Mouse (Mus musculus) ES-Bruce4 (cell line): ENCODE results near the gene Zfp871.
A peak's percentile ranks its signal among the peaks of the same experiment; 100 is the strongest.

Experiments
- CTCF ChIP-seq: IDR thresholded peaks from one replicate; pipeline ENCODE4 v1.8.1; 2011; ENCODE audit warnings: low read depth, low read length
- POLR2A ChIP-seq: IDR thresholded peaks from one replicate; pipeline ENCODE4 v1.8.1; 2011; ENCODE audit warnings: low read length; ENCODE audit not compliant: insufficient read depth

GRCm38 (mm10) chr17:32753634-32754033 is 34.5 kb downstream of the Zfp871 start:
- no peak for TF ChIP-seq POLR2A
- TF ChIP-seq CTCF: peak; percentile 52
